Mouse (Mus musculus) ES-Bruce4 (cell line): ENCODE data around the gene Kat2a.

Source experiments
- CTCF ChIP-seq: IDR thresholded peaks from one replicate; pipeline ENCODE4 v1.8.1; 2011; ENCODE audit warnings: low read depth, low read length
- POLR2A ChIP-seq: IDR thresholded peaks from one replicate; pipeline ENCODE4 v1.8.1; 2011; ENCODE audit warnings: low read length; ENCODE audit not compliant: insufficient read depth

DNA sequence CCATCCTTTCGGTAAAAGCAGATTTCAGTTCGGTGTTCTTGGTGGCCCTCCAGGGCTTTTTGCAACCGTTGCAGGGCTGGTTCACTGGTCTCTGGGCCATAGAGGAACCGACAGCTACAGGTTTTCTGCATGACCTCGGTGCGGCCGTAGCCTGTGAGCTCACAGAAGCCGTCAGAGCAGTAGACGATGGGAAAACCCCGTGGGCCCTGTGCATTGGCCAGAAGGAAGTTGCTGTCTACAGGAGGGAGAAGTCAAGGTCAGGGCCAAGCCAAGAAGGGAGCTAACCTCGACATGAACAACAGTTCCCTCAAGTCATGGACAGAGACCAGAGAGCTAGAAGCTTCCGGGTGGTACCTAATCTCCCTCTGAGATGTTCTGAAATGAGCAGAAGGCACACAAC lies 45.3 kb upstream of the Kat2a start:
- TF ChIP-seq CTCF = no peak
- no peak for TF ChIP-seq POLR2A
